Mouse (Mus musculus) B cell, adult 2 months (primary cell): ENCODE data around the gene Hbb-bh1.
A peak's percentile ranks its signal among the peaks of the same experiment; 100 is the strongest.
"Not testable (repeated sequence)": the region's sequence is repeated elsewhere in the genome, so short reads cannot be mapped to it uniquely, and the experiment has no call there.

Experiments
- DNase-seq, 2 experiments: peaks; one replicate each; pipeline ENCODE4 v3.0.0; 2022

Hbb-bh1 gene

GRCm38 (mm10) chr7:103843034-103843433 is at the start of gene Hbb-bh1:
Gene Hbb-bh1 (minus strand): TSS chr7:103843164.
- DNase-seq = no peak

DNA sequence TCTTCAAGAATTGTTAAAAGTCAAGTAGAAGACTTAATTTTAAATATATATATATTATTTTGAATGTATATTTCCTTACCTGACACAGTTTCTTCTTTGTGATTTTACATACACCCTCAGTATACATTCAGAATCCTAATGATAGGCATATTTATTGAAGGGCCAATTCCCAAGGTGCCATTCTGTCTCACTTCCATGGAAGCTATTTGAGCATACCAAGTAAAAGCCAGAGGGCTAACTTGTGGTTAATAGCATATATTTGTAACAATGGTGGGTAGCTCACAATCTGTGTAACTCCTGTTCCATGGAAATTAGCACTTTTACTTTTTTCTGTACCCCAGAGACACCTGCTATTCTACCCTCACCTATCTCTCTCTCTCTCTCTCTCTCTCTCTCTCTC is 43.2 kb upstream of the Hbb-bh1 start, which contains the start of gene Olfr66:
TSS of gene Olfr66 (minus strand) at position 101 of the 400 bp plus-strand sequence.
- no peak for DNase-seq

GRCm38 (mm10) chr7:103877093-103877492 is 34.1 kb upstream of the Hbb-bh1 start:
- no peak for DNase-seq

- DNase-seq = no peak
These were observed 31.5 kb upstream of the Hbb-bh1 start for GRCm38 (mm10) chr7:103874451-103874850.

DNA sequence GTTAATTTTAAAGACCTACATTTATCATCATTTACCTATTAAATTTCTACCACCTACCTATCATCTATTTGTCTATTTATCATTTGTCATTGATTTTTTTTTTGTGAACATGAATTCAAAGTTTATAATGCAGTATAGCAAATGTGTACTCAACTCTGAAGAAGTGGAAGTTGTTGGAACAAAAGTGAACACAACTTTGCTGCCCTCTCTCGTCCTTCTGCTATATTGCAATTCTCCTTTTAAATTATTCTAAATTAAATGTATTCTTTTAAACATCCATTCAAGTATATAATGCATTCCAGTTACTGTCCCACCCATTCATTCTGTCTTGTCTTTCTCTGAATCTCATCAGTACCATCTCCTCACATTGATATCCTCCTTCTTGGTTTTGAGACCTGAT is 30.1 kb upstream of the Hbb-bh1 start:
- DNase-seq = peak; percentile 24 to 41

DNA sequence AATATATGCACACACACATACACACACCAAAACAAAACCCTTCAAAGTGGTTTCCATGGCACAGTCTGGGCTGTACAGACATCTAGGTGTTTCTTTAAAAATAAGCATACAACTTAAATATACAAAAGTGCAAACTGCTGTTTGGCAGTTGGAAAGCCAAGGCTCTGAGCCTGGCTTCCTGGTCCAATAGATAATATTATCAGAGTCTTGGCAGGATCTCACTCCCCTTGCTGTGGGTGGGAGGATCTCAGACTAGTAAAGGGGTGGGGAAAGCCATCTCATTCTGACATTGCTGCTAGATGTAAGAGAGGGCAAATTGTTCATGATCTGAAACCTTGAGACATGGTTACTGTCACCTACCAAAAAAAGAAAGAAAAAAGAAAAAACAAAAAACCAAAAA is 27.7 kb upstream of the Hbb-bh1 start:
- DNase-seq = no peak

GRCm38 (mm10) chr7:103865716-103866115 is 22.8 kb upstream of the Hbb-bh1 start:
- DNase-seq = no peak

GRCm38 (mm10) chr7:103861531-103861930 is 18.6 kb upstream of the Hbb-bh1 start:
- no peak for DNase-seq

DNA sequence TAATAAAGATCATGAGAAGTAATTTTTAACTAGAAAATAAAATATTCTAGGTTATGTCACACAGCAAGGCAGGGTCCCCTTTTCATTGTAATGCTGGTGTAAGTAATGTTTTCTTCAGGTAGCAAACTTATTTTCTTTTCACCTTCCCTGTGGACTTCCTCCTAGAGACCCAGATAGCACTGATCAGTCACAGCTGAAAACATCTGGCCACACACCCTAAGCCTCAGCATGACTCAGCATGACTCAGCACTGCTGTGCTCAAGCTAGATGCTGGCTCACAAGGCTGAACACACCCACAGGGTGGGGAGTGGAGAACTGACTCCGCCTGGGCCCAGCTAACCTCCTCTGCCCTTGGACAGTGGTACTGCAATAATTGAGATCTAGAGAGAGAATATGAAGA is 17.9 kb upstream of the Hbb-bh1 start:
- DNase-seq = peak; percentile 9 to 21

DNA sequence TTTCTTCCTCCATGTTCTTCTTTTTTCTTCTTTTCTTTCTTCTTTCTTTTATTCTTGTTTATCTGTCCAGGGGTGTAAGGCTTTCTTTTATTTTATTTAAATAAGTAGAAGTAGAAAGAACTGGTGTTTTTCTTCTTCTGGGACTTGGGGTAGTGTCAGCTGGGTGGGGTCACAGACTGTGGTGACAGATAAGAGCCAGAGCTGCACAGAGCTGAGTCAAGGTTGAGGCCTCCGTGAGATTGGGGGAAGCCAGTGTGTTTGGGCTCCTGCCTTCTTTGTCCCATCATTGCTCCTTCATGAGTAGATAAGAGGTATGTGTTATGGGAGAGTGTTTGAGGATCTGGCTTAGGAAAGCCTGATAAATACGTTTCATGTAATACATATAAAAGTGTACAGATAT is 16.1 kb upstream of the Hbb-bh1 start:
- DNase-seq = no peak

GRCm38 (mm10) chr7:103854669-103855068 is 11.7 kb upstream of the Hbb-bh1 start:
- no peak for DNase-seq

DNA sequence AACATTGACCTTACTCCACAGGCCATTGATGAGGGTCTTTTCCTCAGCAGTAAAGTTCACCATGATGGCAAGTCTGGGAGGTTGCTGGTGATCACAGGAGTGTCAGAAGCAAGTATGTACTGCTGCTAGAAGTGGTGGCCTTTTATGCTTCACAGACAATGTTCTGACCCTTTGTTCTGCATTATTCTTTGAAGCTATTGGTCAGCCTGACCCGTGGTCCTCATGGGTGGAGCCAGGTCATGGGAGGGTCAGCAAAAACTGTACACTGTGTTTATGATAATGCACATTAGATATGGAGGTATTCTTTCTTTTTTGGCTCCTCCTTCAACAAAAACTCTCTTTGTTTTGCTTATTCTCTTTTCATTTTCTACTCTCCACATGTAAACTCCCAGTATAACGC is 10.1 kb upstream of the Hbb-bh1 start, which contains the start of gene Hbb-y:
TSS of gene Hbb-y (minus strand) at position 127 of the 400 bp plus-strand sequence.
- DNase-seq = no peak

GRCm38 (mm10) chr7:103844525-103845325 is 1.8 kb upstream of the Hbb-bh1 start:
- no peak for DNase-seq

GRCm38 (mm10) chr7:103840268-103840667 is 2.7 kb downstream of the Hbb-bh1 start, which contains the start of gene Hbb-bh2:
Gene Hbb-bh2 (minus strand): TSS chr7:103840520.
- DNase-seq = no peak

GRCm38 (mm10) chr7:103827808-103828207 is 15.2 kb downstream of the Hbb-bh1 start, which contains the start of gene Hbb-bs:
Gene Hbb-bs (minus strand): TSS chr7:103828096.
- DNase-seq = no peak

DNA sequence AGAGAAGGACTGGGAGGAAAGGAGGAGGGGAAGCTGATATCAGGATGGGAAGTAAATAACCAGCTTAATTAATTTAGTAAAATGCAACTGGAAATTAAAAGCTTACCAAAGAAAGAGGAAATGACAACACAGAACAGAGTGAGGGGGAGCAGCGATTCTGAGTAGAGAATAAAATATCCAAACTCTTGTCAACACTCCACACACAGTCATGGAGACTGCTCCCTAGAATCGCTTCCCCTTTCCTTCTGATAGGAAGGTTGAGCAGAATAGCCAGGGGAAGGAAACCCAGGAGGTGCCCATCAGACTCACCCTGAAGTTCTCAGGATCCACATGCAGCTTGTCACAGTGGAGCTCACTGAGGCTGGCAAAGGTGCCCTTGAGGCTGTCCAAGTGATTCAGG is 15.8 kb downstream of the Hbb-bh1 start:
- DNase-seq = not testable (repeated sequence)

- no peak for DNase-seq
These were observed 16.6 kb downstream of the Hbb-bh1 start for GRCm38 (mm10) chr7:103826255-103826887.

GRCm38 (mm10) chr7:103825536-103826254 is 17.3 kb downstream of the Hbb-bh1 start:
- no peak for DNase-seq

- DNase-seq = no peak
These were observed 18.4 kb downstream of the Hbb-bh1 start for GRCm38 (mm10) chr7:103824597-103824996.

- not testable (repeated sequence) for DNase-seq
These were observed 27.9 kb downstream of the Hbb-bh1 start for GRCm38 (mm10) chr7:103815085-103815484.

GRCm38 (mm10) chr7:103813766-103814165 is 29.2 kb downstream of the Hbb-bh1 start, which contains the start of gene Hbb-bt:
Gene Hbb-bt (minus strand): TSS chr7:103813996.
- no peak for DNase-seq

- not testable (repeated sequence) for DNase-seq
These were observed 29.8 kb downstream of the Hbb-bh1 start for GRCm38 (mm10) chr7:103813152-103813551.

- DNase-seq = peak in 1 of 2 experiments; percentile 3
These were observed 30.8 kb downstream of the Hbb-bh1 start for GRCm38 (mm10) chr7:103812174-103812573.
